Mouse (Mus musculus) frontal cortex, adult 2 months (tissue): Measurements from ENCODE around the gene B230118H07Rik. TPM values are rescaled to one million over a fixed set of nuclear protein-coding genes. Genes with fewer than 3 reads are reported as not detected.
A peak's percentile ranks its signal among the peaks of the same experiment; 100 is the strongest.

ENCODE experiments used
- DNase-seq, 2 experiments: peaks; one replicate each; pipeline ENCODE4 v3.0.0; 2022; ENCODE audit warnings: low spot score in 1 of 2; ENCODE audit errors: extremely low spot score in 1 of 2
- polyA plus RNA-seq: library from polyadenylated mRNA; depleted of rRNA; stranded (reverse); fragments of >200 nt; gene quantifications from 2 replicates; pipeline ENCODE4 v1.2.3, GENCODE M21; 2012

Gene B230118H07Rik
- polyA plus RNA-seq, 1 experiment = 40.5 TPM

GRCm38 (mm10) chr2:101592886-101593285 lies 56.4 kb downstream of the B230118H07Rik start:
- no peak for DNase-seq

- no peak for DNase-seq
These were observed 57.1 kb downstream of the B230118H07Rik start for GRCm38 (mm10) chr2:101592023-101592841.

GRCm38 (mm10) chr2:101591356-101591755 lies 58.0 kb downstream of the B230118H07Rik start:
- no peak for DNase-seq

GRCm38 (mm10) chr2:101581418-101581817 lies 67.9 kb downstream of the B230118H07Rik start:
- DNase-seq = no peak

GRCm38 (mm10) chr2:101580977-101581376 lies 68.4 kb downstream of the B230118H07Rik start:
- DNase-seq = no peak

GRCm38 (mm10) chr2:101580428-101580827 lies 68.9 kb downstream of the B230118H07Rik start:
- DNase-seq = no peak

- DNase-seq = no peak
These were observed 69.3 kb downstream of the B230118H07Rik start for GRCm38 (mm10) chr2:101580027-101580426.

- DNase-seq = no peak
These were observed 72.1 kb downstream of the B230118H07Rik start for GRCm38 (mm10) chr2:101577243-101577642.

GRCm38 (mm10) chr2:101569230-101569629 lies 80.1 kb downstream of the B230118H07Rik start:
- DNase-seq = no peak

GRCm38 (mm10) chr2:101567490-101567889 lies 81.8 kb downstream of the B230118H07Rik start:
- no peak for DNase-seq

- DNase-seq = no peak
These were observed 85.6 kb downstream of the B230118H07Rik start for GRCm38 (mm10) chr2:101563776-101564175.

GRCm38 (mm10) chr2:101563206-101563605 lies 86.1 kb downstream of the B230118H07Rik start:
- DNase-seq = peak in 1 of 2 experiments; percentile 4

GRCm38 (mm10) chr2:101559431-101559830 lies 89.9 kb downstream of the B230118H07Rik start:
- no peak for DNase-seq

- no peak for DNase-seq
These were observed 93.4 kb downstream of the B230118H07Rik start for GRCm38 (mm10) chr2:101555886-101556285.

GRCm38 (mm10) chr2:101553851-101554250 lies 95.5 kb downstream of the B230118H07Rik start:
- DNase-seq = no peak

GRCm38 (mm10) chr2:101552301-101552700 lies 97.0 kb downstream of the B230118H07Rik start:
- DNase-seq = no peak

GRCm38 (mm10) chr2:101551026-101551719 lies 98.2 kb downstream of the B230118H07Rik start:
- DNase-seq = no peak

GRCm38 (mm10) chr2:101550176-101550575 lies 99.2 kb downstream of the B230118H07Rik start:
- DNase-seq = no peak

- no peak for DNase-seq
These were observed 100.5 kb downstream of the B230118H07Rik start for GRCm38 (mm10) chr2:101548866-101549265.

GRCm38 (mm10) chr2:101545593-101545992 lies 103.7 kb downstream of the B230118H07Rik start:
- DNase-seq = no peak

GRCm38 (mm10) chr2:101543704-101544417 lies 105.5 kb downstream of the B230118H07Rik start:
- DNase-seq = peak in 1 of 2 experiments; percentile 15
